Mouse (Mus musculus): ENCODE results near the gene Otud7b.
"Not testable (repeated sequence)": the region's sequence is repeated elsewhere in the genome, so short reads cannot be mapped to it uniquely, and the experiment has no call there.

The Otud7b gene

DNA sequence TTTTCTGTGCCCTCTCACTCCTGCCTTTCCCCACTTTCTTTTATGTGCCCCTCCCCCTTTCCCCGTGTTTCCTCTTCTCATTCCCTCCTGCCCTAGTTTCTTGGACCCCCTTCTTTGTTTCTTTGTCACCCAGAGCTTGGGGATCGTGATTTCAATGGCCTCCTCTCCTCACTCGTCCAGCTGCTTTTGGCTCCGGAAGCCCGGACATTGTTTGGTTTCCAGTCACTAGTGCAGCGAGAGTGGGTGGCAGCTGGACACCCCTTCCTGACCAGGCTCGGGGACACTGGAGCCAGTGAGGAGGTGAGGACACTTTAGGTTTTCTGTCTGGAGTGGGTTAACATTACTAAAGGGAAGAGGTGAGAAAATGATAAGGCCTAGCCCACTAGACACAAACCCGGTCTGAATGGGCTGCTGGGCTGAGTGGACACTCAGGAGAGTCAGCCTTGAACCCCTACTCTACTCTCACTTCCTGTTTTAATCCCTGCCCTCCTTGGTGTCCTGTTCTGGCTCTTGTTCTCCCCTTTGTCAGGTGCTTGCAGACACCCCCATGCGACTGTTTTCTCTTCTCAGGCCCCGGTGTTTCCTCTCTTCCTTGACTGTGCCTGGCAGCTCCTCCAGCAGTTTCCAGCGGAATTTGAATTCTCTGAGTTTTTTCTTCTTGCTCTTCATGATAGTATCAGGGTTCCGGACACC is 64.3 kb downstream of the Otud7b start:
- in situ Hi-C loops (cut with MboI; ENCODE audit: low pct_unique_long_range_greater_than_20kb in 1 of 2, low sequenced_read_pairs in 2 of 2, unreplicated experiment in 1 of 2), result no loop called here

- in situ Hi-C loops (cut with MboI; ENCODE audit: low pct_unique_long_range_greater_than_20kb in 1 of 2, low sequenced_read_pairs in 2 of 2, unreplicated experiment in 1 of 2), result no loop called here
Observed at GRCm38 (mm10) chr3:96170276-96170675, 65.9 kb downstream of the Otud7b start.

DNA sequence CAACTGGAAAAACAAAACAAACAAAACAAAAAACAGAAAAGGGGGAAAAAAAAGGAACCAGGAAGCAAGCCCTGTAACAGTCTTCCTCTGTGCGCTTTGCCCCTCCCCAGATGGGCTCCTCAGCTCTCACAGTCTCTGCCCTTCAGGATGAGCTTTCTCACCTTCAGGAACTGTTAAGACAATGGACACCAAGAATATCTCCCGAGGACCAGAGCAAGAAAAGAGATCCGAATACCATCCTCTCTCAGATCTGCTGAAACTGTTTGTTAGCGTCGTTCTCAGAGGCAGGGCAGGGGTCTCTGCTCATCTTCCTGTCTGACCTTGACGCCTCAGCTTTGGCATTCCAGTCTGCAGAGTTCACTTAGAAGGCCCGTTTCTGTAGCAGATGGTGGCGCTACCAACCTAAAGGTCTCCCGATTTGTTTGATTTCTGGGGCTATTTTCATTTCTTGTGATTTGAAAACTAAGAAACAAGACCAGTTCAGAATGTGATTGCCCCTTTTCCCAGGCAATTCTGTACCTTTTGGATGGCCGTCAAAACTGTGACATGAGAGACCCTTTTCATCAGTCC is 66.7 kb downstream of the Otud7b start:
- in situ Hi-C loops (cut with MboI; ENCODE audit: low pct_unique_long_range_greater_than_20kb in 1 of 2, low sequenced_read_pairs in 2 of 2, unreplicated experiment in 1 of 2), result no loop called here

GRCm38 (mm10) chr3:96171583-96172196 is 67.4 kb downstream of the Otud7b start:
- in situ Hi-C loops (cut with MboI; ENCODE audit: low pct_unique_long_range_greater_than_20kb in 1 of 2, low sequenced_read_pairs in 2 of 2, unreplicated experiment in 1 of 2), result no loop called here

DNA sequence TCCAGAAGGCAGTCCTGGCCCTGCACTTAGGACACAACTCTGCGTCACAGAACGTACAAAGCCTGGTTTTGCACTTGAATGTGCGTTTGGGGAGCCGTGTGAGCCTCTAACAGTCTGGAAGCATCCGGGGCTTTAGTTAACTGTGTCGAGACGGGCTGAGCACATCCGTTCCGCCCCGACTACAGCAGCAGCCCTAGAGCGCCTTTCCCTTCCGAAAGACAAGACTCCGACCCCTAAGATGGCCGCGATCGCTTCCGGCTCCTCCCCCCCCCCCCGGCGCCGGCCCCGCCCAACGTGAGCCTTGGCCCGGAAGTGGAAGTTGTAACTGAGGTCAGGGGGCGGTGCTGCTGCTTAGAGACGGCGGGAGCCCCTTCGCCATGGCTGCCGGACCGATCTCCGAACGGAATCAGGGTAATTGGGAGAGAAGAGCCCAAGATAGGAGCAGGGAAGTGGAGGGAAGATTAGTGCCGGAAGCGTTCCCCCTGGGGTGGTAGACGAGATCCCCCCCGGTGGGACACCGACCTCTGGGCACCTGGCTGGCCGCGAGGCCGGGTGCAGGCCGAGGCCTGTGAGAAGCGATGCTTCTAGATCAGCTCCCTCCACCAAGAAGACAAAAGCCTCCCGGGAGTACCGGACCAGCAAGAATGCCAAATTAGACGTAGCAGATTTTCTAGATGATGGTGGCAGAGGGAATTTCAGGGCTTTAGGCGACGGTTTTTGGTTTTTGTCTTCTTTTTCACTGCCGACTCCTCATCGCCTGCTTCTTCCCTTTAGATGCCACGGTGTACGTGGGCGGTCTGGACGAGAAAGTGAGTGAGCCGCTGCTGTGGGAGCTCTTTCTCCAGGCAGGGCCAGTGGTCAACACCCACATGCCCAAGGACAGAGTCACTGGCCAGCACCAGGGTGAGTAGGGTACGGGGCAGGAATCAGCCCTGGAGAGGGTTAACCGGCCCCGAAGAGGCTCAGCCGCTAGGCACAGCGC is 68.2 kb downstream of the Otud7b start, which contains the start of gene Sf3b4:
Gene Sf3b4 (plus strand): TSS at position 136 of the 982 bp plus-strand sequence.
- in situ Hi-C loops (cut with MboI; ENCODE audit: low pct_unique_long_range_greater_than_20kb in 1 of 2, low sequenced_read_pairs in 2 of 2, unreplicated experiment in 1 of 2), result no loop called here

- in situ Hi-C loops (cut with MboI; ENCODE audit: low pct_unique_long_range_greater_than_20kb in 1 of 2, low sequenced_read_pairs in 2 of 2, unreplicated experiment in 1 of 2), result no loop called here
Observed at GRCm38 (mm10) chr3:96173185-96173584, 68.9 kb downstream of the Otud7b start.

- in situ Hi-C loops (cut with MboI; ENCODE audit: low pct_unique_long_range_greater_than_20kb in 1 of 2, low sequenced_read_pairs in 2 of 2, unreplicated experiment in 1 of 2), result not testable (repeated sequence)
Observed at GRCm38 (mm10) chr3:96174042-96174441, 69.7 kb downstream of the Otud7b start.

DNA sequence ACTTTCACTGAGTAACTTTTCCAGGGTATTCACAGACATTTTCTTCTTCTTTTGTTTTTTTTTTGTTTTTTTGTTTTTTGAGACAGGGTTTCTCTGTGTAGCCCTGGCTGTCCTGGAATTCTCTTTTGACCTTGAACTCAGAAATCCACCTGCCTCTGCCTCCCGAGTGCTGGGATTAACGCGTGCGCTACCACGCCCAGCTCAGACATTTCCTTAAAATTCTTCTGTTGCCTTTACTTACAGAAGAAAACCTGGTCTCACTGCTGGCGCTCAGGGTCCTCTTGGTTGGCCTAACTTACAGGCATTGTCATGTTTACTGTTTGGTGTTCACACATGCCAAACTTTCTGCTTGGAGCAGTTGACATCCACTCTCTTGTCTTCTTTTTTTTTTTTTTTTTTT is 70.9 kb downstream of the Otud7b start:
- in situ Hi-C loops (cut with MboI; ENCODE audit: low pct_unique_long_range_greater_than_20kb in 1 of 2, low sequenced_read_pairs in 2 of 2, unreplicated experiment in 1 of 2), result no loop called here

- in situ Hi-C loops (cut with MboI; ENCODE audit: low pct_unique_long_range_greater_than_20kb in 1 of 2, low sequenced_read_pairs in 2 of 2, unreplicated experiment in 1 of 2), result no loop called here
Observed at GRCm38 (mm10) chr3:96178427-96178826, 74.1 kb downstream of the Otud7b start.

DNA sequence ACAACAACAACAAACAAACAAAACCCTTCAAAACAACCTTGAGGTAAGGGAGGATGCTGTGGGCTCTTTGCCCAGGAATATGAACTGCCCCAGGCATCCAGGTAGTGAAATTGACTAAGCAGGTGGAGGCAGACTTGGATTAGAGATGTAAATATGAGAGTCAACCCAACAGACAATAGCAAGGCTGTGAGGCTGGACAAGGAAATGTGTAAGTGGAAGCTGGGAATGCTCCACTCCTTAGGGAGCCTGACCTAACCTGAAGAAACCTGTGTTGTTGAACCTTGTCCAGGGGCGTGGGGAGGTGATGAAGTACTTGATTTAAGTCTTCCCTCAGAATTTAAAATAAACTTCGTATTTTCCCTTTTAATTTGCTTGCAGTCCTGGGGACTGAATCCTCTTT is 74.6 kb downstream of the Otud7b start:
- in situ Hi-C loops (cut with MboI; ENCODE audit: low pct_unique_long_range_greater_than_20kb in 1 of 2, low sequenced_read_pairs in 2 of 2, unreplicated experiment in 1 of 2), result no loop called here

- in situ Hi-C loops (cut with MboI; ENCODE audit: low pct_unique_long_range_greater_than_20kb in 1 of 2, low sequenced_read_pairs in 2 of 2, unreplicated experiment in 1 of 2), result no loop called here
Observed at GRCm38 (mm10) chr3:96179531-96179930, 75.2 kb downstream of the Otud7b start.

DNA sequence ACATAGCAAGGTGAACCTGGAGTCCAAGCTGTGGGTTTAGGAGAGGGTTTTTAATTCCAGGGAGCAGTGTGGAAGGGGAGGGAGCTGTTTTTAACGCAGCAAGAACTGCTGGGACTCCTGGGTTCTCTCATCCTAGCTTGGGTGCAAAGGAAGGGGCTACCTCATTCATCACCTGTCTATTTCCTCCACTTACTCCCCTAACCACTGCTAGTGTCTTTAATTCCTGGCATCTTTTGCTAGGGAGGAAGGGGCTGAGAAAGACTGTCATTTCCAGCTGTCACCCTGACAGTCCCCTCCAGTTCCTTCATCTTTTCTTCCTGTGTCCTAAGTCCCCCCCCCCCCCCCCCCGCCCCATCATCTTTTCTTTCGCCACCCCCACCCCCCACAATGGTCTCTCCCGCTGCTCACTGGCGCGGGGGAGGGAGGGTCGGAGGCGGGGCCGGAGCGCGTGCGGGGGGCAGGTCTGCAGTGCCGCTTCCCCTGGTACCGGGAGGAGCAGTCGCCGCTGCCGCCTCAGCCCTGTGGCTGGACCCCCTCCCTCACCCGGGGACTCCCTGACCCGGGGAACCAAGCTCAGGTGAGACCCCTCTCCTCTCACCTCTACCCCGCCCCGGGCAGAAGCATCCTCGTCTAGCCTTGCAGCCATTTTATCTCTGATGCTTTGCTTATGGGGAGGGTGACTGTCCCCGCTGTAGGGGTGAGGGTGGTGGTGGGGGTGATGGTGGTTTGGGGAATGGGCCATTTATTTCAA is 76.6 kb downstream of the Otud7b start, which contains the start of gene Sv2a:
Gene Sv2a (plus strand): TSS at position 425 of the 751 bp plus-strand sequence.
- in situ Hi-C loops (cut with MboI; ENCODE audit: low pct_unique_long_range_greater_than_20kb in 1 of 2, low sequenced_read_pairs in 2 of 2, unreplicated experiment in 1 of 2), result no loop called here

DNA sequence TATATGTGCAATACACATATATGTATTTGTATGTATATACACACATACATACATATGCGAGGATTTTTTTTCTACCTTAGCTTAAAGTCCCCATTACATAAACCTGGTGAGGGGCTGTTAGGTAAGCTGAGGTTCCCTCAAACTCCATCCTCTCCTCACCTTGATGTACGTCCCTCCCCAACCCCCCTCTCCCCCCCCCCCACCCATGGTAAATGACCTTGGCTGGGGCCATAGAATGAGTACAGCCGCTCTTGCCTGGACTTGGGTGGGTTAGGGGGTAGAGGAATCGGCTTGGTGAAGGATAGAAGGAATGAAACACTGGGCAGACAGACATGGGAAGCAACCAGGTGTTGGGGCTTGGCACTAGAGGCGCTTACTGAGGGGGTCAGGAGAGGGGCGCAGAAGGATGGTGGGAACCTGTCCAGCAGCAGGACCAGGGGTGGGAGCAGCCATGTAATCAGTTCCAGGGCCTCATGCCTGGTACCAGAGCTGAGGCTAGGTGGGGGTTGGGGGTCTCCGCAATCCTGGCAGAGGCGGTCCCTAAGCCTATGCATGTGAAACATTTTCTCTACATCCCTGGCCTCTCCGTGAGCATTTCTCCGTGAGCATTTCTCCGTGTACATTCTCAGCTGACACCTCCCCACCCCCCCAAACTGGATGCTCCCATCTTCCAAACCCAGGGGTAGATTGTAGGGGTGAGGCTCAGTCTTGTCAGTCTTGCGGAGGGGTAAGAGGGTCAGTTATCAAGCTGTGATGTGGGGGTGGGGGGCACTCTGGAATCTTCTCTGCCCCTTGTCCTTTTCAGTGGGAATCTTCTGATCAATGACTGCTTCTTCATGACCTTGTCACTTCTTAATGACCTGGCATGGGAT is 77.4 kb downstream of the Otud7b start:
- in situ Hi-C loops (cut with MboI; ENCODE audit: low pct_unique_long_range_greater_than_20kb in 1 of 2, low sequenced_read_pairs in 2 of 2, unreplicated experiment in 1 of 2), result no loop called here

DNA sequence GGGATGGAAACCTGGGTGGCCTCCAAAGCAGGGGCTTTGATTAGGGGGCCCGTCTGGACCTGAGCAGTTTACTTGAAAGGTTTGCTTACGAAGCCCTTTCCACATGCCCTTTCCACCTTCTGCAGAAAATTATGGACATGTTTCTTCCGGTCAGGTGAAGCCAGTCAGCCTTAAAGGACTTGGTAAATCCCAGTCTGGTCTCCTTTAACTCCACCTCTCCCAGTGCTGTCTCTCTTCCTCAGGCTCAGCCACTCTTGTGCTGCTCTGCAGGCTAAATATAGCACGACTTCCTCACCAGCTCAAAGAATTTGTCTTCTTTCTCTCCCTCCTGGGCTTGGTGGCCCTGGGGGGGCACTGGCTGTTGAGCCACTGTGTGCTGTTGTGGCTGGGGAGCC is 78.1 kb downstream of the Otud7b start:
- in situ Hi-C loops (cut with MboI; ENCODE audit: low pct_unique_long_range_greater_than_20kb in 1 of 2, low sequenced_read_pairs in 2 of 2, unreplicated experiment in 1 of 2), result no loop called here

GRCm38 (mm10) chr3:96192977-96193376 is 88.7 kb downstream of the Otud7b start:
- in situ Hi-C loops (cut with MboI; ENCODE audit: low pct_unique_long_range_greater_than_20kb in 1 of 2, low sequenced_read_pairs in 2 of 2, unreplicated experiment in 1 of 2), result no loop called here

DNA sequence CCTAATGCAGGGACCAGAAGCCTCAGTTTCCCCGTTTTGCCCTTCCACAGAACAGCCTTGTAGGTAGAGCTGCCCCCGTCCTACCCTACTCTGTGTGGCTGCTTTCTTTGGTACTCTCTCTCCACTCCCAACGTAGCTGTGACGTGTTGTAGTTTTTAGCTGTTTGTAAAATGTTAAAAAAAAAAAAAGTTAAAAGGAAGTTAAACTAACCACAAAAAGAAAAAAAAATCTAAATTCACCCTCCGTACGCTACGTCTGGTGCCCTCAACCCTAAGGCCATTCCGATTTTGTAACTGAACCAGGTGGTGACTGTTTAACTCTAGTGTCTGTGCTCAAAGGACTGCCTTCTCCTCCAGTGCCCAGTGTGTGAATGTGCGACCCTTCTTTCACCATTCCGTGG is 90.6 kb downstream of the Otud7b start:
- in situ Hi-C loops (cut with MboI; ENCODE audit: low pct_unique_long_range_greater_than_20kb in 1 of 2, low sequenced_read_pairs in 2 of 2, unreplicated experiment in 1 of 2), result no loop called here

GRCm38 (mm10) chr3:96195616-96196313 is 91.4 kb downstream of the Otud7b start:
- in situ Hi-C loops (cut with MboI; ENCODE audit: low pct_unique_long_range_greater_than_20kb in 1 of 2, low sequenced_read_pairs in 2 of 2, unreplicated experiment in 1 of 2), result no loop called here
